Mouse (Mus musculus) liver, adult 2 months (tissue): ENCODE measurements around the gene Ift122.

Experiments used
- CTCF ChIP-seq: fragments of 200-500 bp; IDR thresholded peaks from 2 replicates; pipeline ENCODE4 v1.5.1; 2011; ENCODE audit warnings: low read depth, low read length, control low read depth
- POLR2A ChIP-seq: fragments of 200-500 bp; IDR thresholded peaks from 2 replicates; pipeline ENCODE4 v1.6.1; 2011; ENCODE audit warnings: low read length, control low read depth; ENCODE audit not compliant: insufficient read depth; ENCODE audit errors: extremely low read depth

GRCm38 (mm10) chr6:115931639-115932038, 78.4 kb downstream of the Ift122 start, which contains the start of gene Rho:
- TF ChIP-seq CTCF (no peak), POLR2A (no peak)
